Mouse (Mus musculus): ENCODE results near the gene Cln6.

Gene Cln6

GRCm38 (mm10) chr9:62881871-62882270 lies 43.3 kb downstream of the Cln6 start:
- DNase-seq (ENCODE audit: low spot score in 2 of 2) = no peak

DNA sequence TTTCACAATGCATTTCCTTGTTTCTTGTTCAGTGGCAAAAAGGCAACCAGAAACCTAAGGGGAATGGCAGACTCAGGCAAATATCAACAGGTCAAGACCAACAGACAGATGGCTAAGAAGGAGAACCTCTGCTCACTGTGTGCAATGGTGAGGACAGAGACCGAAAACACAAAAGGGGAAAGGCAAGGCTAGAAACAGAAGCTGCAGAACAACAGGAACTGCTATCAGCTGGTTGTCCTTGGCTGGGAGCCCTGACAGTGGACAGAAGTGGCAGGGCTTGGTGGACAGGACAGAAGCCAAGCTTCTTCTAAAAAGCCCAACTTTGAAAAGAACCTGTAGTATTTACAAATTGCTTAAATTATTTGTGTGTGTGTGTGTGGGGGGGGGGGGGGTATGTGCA lies 55.9 kb downstream of the Cln6 start:
- DNase-seq (ENCODE audit: low spot score in 2 of 2) = no peak

Data from spleen, postnatal 10 days (tissue).